Mouse (Mus musculus) left cerebral cortex, adult 2 months (tissue): ENCODE results near the gene Prelid1. TPM values are rescaled to one million over a fixed set of nuclear protein-coding genes. Genes with fewer than 3 reads are reported as not detected.

ENCODE experiments used
- DNase-seq, 2 experiments: peaks; one replicate each; pipeline ENCODE4 v3.0.0; 2021 to 2022; ENCODE audit warnings: low spot score in 2 of 2, mixed read lengths in 1 of 2; ENCODE audit errors: extremely low spot score in 1 of 2
- H3K27ac ChIP-seq: fragments of 200-600 bp; 2 replicates; pipeline ENCODE4 v1.8.1; 2022
- H3K4me3 ChIP-seq: fragments of 200-600 bp; 2 replicates; pipeline ENCODE4 v1.8.1; 2022
- CTCF ChIP-seq: fragments of 200-600 bp; IDR thresholded peaks from 2 replicates; pipeline ENCODE4 v1.8.1; 2022; ENCODE audit warnings: antibody characterized with exemption, mild to moderate bottlenecking, moderate library complexity
- intact Hi-C: fragments of 180-260 bp; cut with DNase I; formaldehyde crosslinking; loops from one replicate; pipeline ENCODE4 v1.15.1; 2025
- long read RNA-seq, 2 experiments: library from polyadenylated mRNA; stranded (forward); transcript quantifications; one replicate each; pipeline ENCODE4 v2.0.0; 2021; ENCODE audit warnings: borderline mapping rate in 2 of 2
- total RNA-seq, 2 experiments: library from RNA; stranded (reverse); gene quantifications; 2 replicates each; pipeline ENCODE4 v1.2.3; 2021

The Prelid1 gene
- total RNA-seq, result 100 to 1,000 TPM; 161 to 170 TPM
- long read RNA-seq, experiment 1, transcript Prelid1-201 (5 exons, 2,644 nt), result major isoform, 54 of 59 reads
- long read RNA-seq, experiment 1, partial matches to known transcripts, result 2 of 59 reads
- long read RNA-seq, experiment 1, other reads (novel, unspliced or antisense), result 3 of 59 reads
- long read RNA-seq, experiment 2, transcript Prelid1-201 (5 exons, 2,644 nt), result major isoform, 35 of 37 reads
- long read RNA-seq, experiment 2, partial matches to known transcripts, result 1 of 37 reads
- long read RNA-seq, experiment 2, other reads (novel, unspliced or antisense), result 1 of 37 reads

DNA sequence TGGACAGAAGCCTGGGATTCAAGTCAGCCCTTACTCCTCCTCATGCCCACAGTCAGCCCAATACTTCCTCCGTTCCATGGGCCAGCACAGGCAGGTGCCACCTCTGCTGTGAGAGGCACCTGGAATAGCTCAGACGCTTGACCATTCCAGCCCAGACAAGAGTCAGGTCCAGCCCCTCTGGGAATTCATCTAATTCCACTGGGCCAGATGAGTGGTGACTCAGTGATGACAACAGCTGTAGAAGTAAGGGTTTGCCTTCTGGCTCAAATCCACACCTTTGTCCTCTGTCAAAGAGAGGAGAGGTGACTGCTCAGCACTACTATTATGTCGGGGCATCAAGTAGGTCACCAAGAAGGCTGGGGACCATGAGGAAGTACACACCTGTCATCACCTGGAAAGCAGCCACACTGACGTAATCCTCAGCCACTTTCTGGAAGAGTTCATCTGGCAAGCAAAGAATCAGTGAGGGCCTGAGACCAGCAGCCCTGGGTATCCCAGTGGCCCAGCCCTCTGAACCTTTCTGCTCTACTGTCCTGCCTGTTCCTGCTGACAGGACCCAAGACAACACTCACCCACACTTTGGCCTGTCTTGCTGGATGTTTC is at the start of gene Prelid1:
Gene Prelid1, plus strand, starts transcription at position 570 of the 603 bp plus-strand sequence.
- DNase-seq, result no peak
- Histone ChIP-seq H3K4me3 (peak within 1 kb of the TSS; percentile 72), H3K27ac (peak within 1 kb of the TSS; percentile 83)
- no peak for TF ChIP-seq CTCF
- intact Hi-C loops, result no loop called here

DNA sequence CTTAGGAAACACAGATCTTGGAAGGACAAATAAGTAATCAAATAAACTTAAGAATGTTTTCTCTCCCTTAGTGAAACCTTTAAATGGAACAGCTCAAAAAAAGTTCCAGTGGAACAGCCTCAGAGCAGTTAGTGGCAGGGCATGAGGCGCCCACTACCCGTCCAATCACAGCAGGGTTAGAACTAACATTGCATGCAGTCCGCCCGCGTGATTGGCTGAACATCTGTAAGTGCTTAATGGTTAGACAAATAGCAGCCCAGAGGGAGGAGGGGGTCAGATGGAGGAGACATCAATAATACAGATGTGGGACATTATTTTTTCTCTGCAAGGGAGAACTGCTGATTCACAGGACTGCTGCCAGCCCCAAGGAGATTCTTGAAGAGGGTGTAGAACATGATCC is 43.1 kb upstream of the Prelid1 start:
- intact Hi-C loops, result no loop called here
- DNase-seq, result no peak
- TF ChIP-seq CTCF, result no peak
- Histone ChIP-seq H3K4me3 (no peak overlapping the region), H3K27ac (no peak overlapping the region)

DNA sequence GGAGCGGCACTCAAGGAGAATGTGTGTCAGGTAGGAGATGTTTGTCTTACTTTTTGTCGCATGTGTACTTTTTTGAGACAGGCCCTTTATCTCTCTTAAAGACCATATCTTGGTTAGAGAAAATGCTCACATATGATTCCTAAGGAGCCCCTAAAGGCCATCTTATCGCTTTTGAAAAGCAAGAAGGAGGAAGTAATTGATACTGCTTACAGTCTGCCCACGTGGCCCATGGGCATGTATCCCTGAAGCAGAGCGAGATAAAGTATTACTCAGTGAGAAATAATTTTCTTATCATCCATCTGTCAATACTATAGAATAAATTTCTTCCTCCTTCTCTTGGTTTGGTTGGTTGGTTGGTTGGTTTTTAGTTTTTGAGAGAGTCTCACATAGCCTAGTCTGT is 42.7 kb upstream of the Prelid1 start:
- intact Hi-C loops, result no loop called here
- Histone ChIP-seq H3K4me3 (no peak overlapping the region), H3K27ac (no peak overlapping the region)
- TF ChIP-seq CTCF, result no peak
- no peak for DNase-seq

DNA sequence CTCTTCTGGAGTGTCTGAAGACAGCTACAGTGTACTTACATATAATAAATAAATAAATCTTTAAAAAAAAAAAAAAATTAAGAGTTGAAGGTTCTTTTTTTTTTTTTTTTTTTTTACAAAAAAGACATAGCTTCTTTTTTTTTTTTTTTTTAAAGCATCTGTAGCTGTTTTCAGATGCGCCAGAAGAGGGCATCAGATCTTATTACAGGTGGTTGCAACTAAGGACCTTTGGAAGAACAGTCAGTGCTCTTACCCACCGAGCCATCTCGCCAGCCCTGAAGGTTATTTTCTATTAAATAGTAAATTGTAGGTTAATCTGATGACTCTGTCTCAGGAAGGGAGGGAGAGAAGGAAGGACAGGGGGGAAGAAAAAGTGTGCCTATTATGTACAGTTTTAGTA is 31.4 kb upstream of the Prelid1 start:
- intact Hi-C loops, result no loop called here
- DNase-seq, result no peak

DNA sequence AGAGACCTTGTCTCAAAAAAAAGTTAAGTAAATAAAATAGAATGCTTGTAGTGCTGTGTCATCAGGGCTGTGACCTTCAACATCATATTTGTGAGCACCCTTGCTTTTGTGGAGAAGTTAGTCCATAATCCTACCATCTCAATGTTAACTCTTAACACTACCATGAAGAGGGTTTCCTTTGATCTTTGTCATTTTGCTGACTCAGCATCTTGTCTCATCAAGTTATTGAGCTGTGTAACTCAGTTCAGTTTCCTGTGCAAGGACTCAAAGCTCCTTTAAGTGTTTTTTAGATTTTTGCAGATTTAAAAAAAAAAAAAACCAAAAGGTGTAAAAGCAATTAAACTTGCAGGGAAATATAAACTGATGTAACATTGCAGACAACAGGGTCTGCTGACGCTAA is 23.5 kb upstream of the Prelid1 start:
- no peak for TF ChIP-seq CTCF
- no peak for DNase-seq
- intact Hi-C loops, result no loop called here

More for the DNA sequence above, 31.4 kb upstream of the Prelid1 start:
- TF ChIP-seq CTCF, result peak; percentile 35
- H3K4me3 ChIP-seq, result no peak overlapping the region
- no peak overlapping the region for H3K27ac ChIP-seq

DNA sequence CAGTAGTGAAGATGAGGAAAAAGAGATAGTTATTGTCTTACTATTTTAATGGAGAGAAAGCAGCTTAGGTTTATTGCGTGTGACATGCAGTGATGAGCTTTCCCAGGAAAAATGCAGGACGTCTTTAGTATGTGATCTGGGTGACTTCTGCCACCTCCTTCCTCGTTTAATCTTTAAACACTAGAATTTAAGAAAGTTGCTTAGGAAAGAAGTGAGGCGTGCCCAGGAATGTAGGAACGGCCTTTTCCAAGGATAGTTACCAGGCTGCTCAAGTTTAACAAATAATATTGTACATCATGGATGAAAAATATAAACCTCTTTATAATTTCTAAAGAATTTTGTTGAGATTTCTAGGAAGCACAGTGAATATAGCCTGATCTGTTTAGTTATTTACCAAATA is 19.4 kb upstream of the Prelid1 start:
- no peak for TF ChIP-seq CTCF
- Histone ChIP-seq H3K4me3 (no peak overlapping the region), H3K27ac (no peak overlapping the region)
- no peak for DNase-seq
- intact Hi-C loops, result loop anchor here (5.0 kb wide), 1 partner anchor 39 kb away; no protein-coding TSS in a partner anchor

More for the DNA sequence above, 23.5 kb upstream of the Prelid1 start:
- no peak overlapping the region for H3K27ac ChIP-seq
- no peak overlapping the region for H3K4me3 ChIP-seq

DNA sequence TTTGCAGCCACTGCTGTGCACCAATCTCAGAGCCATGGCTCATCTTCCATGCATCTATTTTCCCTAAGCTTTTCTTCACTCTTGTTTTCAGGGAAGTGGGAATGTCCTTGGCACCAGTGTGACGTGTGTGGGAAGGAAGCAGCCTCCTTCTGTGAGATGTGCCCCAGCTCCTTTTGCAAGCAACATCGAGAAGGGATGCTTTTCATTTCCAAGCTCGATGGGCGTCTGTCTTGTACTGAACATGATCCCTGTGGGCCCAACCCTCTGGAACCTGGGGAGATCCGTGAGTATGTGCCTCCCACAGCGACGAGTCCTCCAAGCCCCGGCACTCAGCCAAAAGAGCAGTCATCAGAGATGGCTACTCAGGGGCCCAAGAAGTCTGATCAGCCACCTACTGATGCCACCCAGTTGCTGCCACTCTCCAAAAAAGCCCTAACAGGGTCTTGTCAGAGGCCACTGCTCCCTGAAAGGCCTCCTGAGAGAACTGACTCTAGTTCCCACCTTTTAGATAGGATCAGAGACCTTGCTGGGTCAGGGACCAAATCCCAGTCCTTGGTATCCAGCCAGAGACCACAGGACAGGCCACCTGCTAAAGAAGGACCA is 8.2 kb upstream of the Prelid1 start:
- peak; percentile 36 to 59 for DNase-seq
- no peak for TF ChIP-seq CTCF
- intact Hi-C loops, result no loop called here
- Histone ChIP-seq H3K27ac (peak overlapping the region; percentile 71), H3K4me3 (no peak overlapping the region)

DNA sequence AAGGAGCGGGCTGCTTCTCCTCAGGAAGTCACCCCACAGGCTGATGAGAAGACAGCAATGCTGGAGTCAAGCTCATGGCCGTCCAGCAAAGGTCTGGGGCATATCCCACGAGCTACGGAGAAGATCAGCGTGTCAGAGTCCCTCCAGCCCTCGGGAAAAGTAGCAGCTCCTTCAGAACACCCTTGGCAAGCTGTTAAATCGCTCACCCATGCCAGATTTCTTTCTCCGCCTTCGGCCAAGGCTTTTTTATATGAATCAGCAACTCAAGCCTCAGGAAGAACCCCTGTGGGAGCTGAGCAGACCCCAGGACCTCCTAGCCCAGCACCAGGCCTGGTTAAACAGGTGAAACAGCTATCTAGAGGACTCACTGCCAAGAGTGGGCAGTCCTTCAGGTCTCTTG is 7.2 kb upstream of the Prelid1 start:
- Histone ChIP-seq H3K27ac (peak overlapping the region; percentile 71; the same call in 1 of the 2 replicates), H3K4me3 (no peak overlapping the region)
- no peak for DNase-seq
- intact Hi-C loops, result no loop called here
- TF ChIP-seq CTCF, result no peak

DNA sequence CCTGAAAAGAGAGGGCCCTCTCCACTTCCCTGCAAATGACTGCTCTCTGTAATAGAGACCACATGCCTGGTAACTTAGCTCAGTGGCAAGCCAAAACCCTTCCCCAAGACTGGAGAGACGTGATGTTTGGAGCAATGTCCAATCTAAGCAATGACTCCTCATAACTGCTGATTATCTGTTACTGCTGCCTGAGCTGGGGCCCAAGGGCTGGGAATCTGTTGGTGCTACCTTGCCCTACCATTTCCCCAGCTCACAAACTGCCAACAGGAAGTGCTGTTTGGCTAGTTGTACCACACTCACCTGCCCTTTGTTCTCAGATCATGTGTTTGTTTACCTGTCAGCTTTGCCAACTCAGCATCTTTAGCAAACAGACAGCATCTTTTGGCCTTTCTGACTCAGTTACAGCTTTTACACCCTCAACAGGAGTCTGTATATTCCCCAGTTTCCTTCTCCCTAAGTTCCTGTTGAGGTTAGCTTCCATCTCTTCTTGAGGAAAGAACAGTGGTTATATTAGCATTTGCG is 5.3 kb upstream of the Prelid1 start:
- Histone ChIP-seq H3K4me3 (no peak overlapping the region), H3K27ac (no peak overlapping the region)
- DNase-seq, result no peak
- no peak for TF ChIP-seq CTCF
- intact Hi-C loops, result no loop called here

DNA sequence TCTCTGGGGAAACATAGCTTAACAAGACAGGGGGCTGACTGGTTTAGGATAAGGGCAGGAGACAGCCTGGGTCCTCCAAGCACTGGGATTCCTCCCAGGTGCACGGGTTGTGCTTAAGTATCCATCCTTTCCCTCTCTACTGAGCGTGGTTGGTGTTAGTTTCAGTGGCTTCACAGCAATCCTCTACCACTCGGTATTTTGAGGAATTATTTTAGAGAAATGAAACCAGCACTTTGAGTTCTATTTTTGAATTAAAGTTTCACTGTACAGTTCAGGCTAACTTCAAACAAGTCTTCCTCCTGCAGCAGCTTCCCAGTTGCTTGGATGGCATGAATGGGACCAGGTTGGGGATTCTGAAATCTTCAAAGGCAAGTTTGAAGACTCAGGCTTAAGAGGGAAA is 1.9 kb upstream of the Prelid1 start:
- no peak for TF ChIP-seq CTCF
- Histone ChIP-seq H3K27ac (no peak overlapping the region), H3K4me3 (no peak overlapping the region)
- no peak for DNase-seq
- intact Hi-C loops, result no loop called here

DNA sequence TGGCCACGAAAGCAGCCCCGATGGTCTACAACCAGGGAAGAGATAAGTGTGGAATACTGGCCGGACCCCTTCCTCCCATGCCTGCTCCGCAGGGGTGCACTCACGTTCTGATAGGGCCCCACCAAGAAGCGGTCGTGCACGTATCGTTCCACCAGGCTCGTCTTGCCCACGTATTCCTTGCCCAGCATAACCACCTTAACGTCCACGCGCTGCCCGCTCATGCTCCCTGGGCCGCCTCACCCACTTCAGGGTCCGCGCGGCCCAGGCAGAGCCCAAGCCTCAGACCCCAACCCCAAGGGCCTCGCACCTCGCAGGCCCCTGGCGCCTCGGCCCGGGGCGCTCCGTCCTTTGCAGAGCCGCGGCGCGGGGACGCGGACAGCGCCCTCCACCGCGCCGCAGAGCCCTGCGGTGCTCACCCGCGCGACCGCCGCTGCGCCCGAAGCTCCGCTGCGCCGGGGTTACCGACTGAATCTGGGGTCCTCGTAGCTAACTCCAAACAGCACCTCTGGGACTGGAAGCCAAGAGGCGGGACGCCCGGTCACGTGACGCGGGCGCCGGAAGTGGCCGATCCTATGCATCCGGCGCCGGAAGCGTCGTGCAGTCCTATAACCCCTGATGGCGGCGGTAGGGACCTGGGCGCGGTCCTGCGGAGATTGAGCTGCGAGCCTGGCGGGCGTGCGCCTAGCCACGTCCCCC is 1.3 kb downstream of the Prelid1 start, which contains the start of gene Rab24:
Gene Rab24, minus strand, starts transcription at position 513 of the 696 bp plus-strand sequence.
- Histone ChIP-seq H3K4me3 (peak within 1 kb of the TSS; percentile 72), H3K27ac (peak within 1 kb of the TSS; percentile 83)
- TF ChIP-seq CTCF, result no peak
- intact Hi-C loops, result no loop called here
- peak; percentile 86 to 90 for DNase-seq
